Mouse (Mus musculus) T-cell, adult 2 months (primary cell): ENCODE data around the gene Parp11.

ENCODE experiments used
- DNase-seq: peaks from one replicate; pipeline ENCODE4 v3.0.0; 2022; ENCODE audit warnings: low spot score

Gene Parp11

DNA sequence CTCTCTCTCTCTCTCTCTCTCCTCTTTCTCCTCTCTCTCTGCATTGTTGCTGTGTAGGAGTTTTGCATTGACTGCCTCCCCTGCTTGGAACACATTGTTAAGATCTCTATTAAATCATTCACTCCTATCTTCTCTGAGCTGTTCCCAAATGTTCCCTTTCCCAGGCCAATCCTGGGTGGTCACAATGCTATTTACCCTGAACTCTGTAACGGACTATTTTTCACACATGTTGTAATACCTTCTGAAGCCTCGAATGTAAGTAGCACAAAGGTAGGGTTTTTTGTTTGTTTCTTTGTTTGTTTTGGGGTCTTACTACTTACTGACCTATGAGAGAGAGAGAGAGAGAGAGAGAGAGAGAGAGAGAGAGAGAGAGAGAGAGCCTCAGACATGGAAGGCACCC is 2.2 kb downstream of the Parp11 start:
- no peak for DNase-seq

DNA sequence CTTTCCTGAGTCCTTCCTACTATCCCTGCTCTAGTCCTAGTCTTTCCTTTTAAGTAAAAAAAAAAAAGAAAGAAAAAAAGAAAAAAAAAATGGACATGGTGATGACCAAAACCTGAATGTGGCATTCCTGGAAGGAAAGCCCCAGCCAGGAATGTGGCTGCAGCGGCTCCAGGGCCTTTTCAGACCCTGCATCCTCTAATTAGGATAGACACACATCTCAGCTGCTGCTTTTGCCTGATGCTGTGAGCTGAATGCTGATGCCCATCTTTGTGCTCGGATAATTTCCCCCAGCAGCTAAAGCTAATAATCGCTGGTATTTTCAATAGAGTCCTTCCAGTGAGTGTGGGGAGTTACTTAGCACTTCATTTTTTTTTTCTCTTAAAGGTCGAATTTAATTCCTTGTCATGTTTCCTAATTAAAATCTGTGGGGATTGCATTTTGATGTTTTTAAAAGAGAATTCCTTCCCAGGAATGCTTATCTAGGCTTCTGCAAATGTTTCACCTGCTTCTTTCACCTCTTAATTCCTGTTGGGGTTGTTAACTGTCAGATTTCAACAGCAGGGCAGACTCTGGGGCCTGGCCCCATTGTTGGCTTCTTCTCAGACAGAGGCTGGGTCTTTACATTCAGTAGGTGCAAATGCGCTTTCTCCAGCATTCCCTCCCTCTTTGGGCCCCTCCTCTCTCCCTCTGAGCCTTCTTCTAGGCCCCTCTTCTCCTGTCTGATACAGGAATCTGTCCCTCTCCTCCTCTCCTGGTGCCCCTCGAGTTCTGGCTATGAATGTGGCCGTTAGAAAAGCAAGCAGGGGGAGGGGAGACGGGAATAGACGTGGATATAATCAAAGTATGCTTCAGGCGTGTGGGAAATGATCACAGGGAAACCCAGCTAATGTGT is 3.1 kb downstream of the Parp11 start:
- DNase-seq, result no peak

DNA sequence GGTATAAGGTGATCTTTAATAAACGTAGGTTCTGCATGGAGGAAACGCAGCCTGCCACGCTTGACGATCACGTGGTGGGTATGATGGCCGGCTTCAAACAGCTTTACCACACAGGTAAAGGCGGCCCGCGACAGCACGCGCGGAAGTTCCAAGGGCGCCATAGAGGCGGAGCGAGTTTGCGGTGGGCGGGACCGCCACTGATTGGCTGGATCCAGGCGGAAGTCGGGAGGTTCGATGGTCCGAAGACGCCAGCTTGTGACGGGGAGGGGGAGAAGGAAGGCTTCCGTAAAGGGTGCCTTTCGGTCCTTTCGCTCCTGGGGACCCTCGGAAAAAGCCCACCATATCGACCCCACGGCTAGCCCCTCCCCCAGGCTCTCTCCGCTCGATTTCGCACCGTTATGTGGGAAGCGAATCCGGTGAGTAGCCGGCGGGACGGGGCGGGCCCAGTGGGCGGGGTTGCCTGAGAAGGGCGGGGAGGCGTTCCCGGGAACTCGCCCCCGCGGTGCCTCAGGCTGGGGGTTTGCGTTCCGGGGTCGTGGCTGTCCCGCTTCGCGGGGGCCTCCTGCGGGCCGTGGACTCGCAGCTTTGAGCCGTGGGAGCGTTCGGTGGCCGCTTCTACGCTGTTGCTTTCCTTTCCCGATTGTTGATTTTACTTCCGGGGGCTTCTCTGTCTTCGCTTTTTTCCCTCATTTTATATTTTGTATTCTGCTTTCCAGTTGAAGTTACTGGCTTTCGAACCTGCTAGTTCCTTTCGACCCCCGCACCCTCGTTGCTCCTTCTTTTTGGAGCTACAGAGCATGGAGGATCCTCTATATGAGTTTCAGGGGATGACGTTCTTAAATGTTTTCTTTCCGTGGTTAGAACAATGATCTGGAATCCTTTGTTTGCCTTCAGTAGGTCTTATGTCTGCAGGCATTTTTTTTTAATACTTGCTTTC is 7.0 kb downstream of the Parp11 start:
- peak; percentile 96 for DNase-seq

DNA sequence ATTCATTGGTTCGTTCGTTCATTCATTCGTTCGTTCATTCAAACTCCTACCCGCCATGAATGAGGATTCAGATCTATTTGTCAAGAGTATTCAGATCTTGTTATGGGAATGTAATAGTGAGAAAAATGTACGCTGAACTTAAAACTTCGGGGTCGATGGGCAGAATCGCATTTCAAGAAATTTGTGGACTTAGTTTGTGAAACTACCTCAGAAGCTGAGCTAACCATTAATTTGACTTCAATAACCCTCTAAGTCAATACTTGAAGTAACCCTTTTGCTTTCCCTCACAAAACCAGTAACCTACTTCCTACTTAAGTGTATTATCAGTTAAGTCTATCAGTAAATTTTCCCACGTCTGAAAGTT is 7.7 kb downstream of the Parp11 start:
- no peak for DNase-seq

DNA sequence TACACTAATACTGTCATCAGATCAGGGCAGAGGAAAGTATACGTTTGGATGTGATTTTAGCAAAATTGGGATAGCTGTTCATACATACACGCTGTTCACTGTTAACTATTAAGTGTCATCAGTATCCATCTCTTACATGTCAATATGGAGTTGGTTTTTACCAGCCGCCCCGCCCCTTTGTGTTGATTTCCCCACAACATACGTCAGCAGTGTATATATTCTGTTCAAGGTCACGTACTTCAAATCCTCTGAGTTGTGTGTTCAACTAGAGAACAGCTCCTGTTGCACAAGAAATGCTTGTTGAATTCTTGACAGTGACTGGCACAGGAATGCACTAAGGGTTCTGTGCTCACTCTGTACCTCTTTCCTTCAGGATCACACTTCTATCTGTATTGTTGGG is 8.2 kb downstream of the Parp11 start:
- no peak for DNase-seq

DNA sequence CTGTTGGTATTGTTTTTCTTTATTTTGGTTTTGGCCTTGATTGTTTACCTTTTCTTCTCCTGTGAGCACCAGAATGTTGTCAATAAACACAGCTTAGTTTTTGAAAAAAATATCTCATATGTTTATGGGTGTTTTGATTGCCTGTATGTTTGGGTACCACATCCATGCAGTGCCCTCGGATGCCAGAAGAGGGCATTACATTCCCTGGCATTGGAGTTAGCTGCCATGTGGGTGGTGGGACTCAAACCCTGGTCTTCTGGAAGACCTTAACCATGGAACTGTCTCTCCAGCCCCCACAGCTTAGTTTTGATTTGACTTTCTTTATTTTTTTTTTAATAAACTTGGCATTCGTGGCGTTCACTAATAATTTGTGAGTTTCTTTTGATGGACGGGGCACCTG is 8.8 kb downstream of the Parp11 start:
- DNase-seq, result no peak

DNA sequence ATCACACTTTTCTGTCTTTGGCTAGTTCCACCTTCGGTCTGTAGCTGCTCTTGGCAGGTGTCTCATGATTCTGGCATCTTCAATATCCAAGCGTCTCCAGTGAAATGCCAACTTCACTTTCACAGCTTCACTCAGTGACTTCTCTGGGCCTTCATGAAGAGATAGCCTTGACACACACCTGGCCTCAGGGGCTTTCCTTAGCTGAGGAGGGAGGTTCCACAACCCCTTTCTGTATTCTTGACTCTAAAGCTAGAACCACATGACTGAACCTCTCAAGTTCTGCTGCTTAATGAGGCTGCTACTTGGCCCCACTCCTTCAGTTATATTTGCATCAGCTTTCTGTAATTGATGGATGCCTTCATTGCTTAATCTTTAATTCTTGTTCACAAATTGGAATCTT is 10.1 kb downstream of the Parp11 start:
- no peak for DNase-seq

DNA sequence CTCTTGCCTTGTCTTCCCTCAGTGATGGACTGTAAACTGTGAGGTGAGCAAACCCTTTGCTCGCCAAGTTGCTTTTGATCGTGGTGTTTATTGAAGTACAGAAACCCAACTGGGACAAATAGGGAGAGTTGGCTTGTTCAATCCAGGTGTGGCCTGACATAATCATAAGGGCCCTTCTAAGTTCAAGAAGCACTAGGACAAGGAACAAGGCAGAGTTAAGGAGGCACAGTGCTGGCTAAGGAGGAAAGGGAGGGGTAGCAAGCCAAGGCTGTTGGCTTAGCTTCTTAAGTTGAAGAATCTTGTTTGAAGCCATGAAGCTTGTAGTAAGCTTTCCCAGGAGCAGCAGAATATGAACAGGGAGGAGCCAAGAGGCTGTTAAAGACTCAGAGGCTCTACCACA is 13.1 kb downstream of the Parp11 start:
- DNase-seq, result no peak

DNA sequence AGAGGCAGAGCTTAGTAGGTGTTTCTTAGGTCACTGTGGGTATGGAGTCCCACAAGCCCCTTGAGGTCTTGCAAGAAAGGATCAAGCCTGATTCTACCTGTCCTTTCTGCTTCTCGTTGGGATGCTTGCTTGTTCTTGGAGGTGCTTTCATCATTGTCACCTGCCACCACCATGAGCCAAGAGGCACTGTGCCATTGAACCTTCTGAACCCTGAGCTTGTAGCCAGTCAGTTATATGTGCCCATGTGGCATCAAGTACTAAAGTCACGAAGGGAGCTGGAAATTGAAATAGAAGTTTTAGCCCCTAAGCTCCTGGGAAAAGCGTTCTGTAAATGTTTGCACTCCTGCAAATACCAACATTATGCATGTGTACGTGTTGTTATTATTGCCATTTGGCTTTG is 14.9 kb downstream of the Parp11 start:
- no peak for DNase-seq

DNA sequence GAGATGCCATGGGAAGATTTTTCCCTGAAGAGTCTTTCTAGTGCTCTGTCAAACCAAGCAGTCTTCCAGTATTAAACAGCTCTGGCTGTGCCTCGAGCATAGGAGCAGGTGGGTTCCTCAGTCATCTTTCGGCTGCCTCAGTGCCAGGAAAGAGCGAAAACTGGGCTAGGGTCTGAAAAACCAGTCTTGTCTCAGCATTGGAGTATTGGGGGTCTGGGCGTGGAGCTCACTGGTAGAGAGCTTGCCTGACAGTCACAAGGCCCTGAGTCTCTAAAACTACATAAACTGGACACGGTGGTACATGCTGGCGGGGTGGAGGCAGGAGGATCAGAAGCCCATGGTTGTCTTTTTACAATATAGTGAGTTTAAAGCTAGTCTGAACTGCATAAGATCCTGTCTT is 15.6 kb downstream of the Parp11 start:
- no peak for DNase-seq

DNA sequence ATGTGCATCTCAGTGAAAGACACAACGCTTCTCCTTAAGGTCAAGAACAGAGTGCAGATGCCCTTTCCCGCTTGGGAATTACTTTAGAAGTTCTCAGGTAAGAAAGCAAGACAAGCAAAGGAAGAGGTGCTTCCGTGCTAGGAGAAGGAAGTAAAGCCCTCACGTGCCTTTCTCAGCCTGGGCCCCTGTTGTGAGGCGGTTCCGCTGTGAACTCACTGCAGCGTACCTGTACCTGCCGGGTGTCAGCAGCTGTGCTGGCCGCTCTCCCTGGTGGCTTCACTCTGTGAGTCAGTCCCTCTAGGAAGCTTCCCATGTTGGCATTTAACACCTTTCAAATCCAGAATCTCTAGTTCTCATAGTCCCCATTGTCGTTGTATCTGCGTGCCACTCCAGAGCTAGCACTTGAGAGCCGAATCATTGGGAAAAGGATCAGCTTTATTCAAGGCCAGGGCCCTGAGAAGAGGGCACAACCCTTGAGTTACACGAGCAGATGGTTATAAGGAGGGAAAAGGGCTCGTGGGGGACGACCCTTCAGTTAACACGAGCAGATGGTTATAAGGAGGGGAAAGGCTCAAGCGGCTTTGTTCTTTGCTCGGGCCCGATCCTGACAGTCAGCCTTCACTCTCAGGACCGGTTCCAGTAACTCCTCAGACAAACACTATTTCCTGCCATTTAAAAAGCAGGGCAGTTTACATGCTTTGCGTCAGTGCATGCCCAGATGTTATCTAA is 16.8 kb downstream of the Parp11 start:
- DNase-seq, result no peak

DNA sequence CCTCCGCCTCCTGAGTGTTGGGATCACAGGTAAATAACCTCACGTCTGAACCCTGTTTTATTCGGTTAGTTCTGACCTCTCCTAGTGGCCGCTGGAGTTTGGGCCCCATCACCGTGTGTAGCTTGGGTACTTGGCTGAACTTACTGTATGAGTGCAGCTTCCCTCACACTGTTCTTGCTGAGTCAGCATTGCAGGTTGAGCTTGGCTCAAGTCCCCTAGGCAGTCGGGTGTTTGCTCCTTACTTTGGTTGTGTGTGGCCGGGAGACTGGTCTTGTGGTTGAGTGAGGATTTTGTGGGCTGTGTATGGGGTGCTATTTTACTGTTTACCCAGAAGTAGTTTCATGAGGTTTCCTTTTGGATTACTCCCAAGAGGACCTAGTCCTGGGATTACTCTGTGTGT is 17.9 kb downstream of the Parp11 start:
- no peak for DNase-seq

DNA sequence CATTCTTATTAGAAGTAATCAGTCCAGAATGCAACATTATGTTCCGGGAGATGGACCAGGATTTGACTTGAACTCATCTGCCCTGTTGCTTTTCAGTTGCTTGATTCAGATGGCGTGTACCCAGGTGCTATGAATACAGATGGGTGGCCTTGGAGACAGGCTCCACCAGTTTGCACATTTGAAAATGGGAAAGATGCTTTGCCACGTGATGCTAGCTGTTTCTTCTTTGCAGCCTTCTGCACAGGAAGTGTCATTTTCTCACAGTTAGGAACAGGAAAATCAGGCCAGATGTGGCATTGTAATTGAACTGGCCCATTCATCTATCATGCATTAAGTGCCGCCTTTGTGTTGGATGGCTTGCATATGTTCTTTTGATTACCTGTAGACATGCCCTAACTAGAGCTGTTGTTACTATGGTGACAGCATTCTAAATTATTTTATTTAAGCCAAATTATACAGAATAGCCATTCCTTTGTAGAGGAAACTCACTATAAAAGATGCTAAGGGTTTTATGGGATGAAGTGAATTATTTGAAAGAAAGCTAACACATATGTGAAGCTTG is 20.2 kb downstream of the Parp11 start:
- no peak for DNase-seq

DNA sequence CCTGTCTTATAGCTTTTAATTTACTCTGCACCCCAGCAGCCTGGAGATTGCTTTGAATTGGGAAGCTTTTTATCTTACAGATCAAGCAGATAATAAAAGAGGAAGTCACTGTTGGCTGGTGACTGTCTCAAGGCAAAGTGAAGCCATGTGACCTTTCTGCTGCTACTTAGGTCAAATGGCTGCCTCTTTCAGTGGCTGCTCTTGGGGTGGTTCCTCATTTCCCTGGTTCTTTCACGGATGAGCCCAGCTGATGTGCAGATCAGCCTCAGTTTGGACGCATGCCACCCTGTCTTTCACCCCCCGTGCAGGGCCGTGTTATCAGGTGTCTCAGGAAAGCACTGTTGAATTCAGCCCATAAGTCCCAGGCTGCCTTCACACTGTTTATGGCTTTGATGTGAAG is 25.4 kb downstream of the Parp11 start:
- DNase-seq, result peak; percentile 57

DNA sequence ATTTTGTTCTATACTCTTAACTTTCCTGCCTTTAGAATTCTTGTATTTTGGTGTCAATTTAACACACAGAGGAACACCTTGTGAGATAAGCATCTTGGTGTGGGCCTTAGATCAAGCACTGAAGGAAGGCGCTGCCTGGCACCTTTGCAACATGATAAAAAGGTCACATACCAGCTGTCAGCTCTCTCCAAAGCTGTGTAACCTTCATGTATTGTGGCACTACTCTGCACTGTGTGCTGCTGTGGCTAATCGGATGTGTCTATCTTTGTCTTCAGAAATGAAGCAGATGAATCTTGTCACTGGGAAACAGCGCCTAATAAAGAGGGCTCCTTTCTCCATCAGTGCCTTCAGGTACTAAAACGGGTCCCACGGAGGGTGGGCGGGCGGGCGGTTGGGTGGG is 27.3 kb downstream of the Parp11 start:
- DNase-seq, result peak; percentile 43

DNA sequence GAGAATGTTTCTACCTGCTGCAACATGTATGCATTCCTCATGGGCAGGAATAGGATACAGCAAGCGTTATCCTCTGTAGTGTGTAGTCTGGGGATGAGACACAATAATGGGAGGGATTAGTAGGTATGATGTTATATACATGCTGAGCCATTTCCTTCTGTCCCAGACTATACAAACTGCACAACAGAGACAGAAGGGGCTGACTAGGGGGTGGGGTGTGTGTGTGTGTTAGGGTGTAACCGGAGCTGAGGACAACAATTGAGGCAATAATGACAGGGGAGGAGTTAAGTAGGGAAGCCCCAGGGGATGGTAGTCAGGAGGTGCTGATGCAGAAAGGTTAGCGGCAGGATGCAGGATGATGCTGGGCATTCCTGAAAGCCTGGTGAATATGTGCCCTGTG is 28.6 kb downstream of the Parp11 start:
- no peak for DNase-seq

DNA sequence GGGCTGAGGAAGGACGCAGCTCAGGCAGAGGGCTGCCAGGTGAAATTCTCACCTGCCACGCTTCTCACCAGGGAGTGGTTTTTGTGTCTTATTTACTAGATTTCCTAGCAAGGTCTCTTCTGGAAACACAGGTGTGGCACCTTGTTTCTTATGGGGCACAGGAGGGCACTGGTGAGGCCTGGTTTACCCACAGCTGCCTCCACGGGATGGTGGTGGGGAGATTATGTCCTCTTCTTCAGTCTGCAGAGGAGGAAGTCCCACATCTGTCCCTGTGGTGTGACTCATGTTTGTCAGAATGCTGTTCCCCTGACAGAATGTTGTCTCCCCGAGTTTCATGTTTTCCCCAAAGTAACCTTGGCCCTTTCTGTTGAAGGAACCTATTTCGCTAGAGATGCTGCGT is 44.4 kb downstream of the Parp11 start:
- DNase-seq, result no peak

DNA sequence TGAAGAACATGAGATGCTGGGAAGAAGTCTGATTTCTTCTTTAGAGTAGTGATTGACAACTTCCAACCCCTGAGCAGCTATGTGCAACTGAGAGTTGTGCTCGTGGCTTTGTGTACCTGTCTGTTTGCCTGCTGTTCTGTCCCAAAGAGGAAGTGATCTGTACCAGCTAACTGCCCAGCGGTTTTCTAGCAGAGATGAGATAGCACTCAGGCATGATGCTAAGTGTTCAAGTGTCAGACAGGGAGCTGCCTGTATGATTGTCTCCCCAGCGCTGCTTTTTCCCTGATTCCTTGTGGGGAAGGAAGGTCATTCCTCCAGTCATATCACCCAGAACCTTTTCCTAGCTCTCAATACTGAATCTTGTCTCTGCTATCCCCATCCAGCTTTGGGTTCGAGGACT is 45.9 kb downstream of the Parp11 start:
- DNase-seq, result no peak

DNA sequence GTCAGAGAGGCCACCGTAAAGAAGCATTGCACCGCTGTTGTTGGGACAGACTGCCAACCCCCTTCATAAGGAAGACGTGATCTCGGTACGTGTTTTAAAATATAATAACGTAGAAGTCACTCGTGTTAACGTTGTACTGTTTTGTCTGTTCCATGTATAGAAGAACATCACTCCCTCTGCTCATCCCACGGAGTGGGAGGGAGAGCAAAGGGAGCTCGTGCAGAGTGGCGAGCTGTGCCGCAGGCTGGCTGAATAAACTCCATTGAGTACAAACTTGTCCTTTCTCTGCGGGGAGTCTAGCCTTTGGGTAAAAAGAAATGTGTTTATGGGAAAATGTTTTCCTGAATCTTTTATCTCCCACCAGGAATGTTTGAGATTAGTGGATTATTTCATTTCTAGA is 47.1 kb downstream of the Parp11 start:
- no peak for DNase-seq

DNA sequence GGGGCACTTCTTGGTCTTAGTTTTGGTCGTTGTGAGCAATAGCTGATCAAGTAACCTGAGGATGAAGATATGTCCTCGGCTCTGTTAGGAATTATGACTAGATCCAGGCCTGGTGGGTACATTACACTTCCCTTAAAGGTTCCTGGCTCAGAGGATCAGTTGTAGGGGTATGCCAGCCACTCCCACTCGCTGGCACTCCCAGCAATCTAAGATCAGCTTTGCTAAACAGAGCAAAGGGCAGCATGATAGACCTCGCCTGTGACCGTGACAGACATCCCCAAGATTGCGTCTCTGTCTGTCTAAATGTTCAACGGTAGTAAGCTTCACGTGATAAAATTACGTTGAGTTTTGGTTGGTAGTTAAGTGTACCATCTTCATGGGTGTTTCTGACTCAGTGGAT is 47.7 kb downstream of the Parp11 start:
- DNase-seq, result no peak

DNA sequence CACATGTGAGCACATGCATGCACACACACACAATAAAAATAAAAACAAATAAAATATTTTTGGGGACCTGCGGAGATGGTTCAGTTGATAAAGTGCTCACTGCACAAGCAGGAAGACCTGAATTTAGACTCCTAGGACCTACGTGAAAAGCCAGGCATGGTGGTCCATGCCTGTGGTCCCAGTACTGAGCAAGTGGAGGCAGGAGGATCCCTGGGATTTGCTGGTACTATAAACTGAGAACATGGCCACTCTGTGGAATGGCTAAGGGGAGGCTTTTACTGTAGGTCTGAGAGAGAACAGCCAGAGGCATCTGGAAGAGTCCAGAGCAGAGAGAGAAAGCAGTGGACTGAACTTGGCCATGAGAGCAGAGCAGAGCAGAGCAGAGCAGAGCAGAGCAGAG is 48.6 kb downstream of the Parp11 start:
- DNase-seq, result no peak

DNA sequence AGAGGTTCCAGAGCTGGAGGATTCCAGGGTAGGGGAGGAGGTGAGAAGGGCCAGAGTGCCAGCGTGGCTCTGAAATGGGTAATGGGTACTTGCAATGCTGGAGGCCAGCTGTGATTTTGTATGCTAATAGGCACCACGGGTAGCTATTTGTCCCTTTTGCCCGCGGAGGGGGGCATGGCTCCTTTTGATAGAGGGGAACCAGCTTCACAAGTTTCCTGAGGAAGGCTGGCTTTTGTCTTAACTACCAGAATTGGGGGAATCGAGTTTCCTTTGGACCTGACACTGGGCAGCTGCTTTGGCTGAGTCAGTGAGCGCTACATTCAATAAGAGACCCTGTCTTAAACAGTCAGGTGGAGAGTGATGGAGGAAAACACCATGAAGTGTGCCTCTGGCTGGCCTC is 49.2 kb downstream of the Parp11 start:
- DNase-seq, result no peak
